Mouse (Mus musculus): ENCODE results near the gene Dock2.

The Dock2 gene

GRCm38 (mm10) chr11:34528006-34528405 is 255.7 kb downstream of the Dock2 start:
- no peak for DNase-seq (ENCODE audit: low read depth, low spot score)

- no peak for DNase-seq (ENCODE audit: low read depth, low spot score)
These were observed 256.5 kb downstream of the Dock2 start for GRCm38 (mm10) chr11:34527238-34527637.

- no peak for DNase-seq (ENCODE audit: low read depth, low spot score)
These were observed 258.4 kb downstream of the Dock2 start for GRCm38 (mm10) chr11:34525096-34525891.

GRCm38 (mm10) chr11:34524586-34524985 is 259.1 kb downstream of the Dock2 start:
- no peak for DNase-seq (ENCODE audit: low read depth, low spot score)

- DNase-seq (ENCODE audit: low read depth, low spot score): no peak
These were observed 265.1 kb downstream of the Dock2 start for GRCm38 (mm10) chr11:34518566-34518965.

GRCm38 (mm10) chr11:34516971-34517370 is 266.7 kb downstream of the Dock2 start:
- no peak for DNase-seq (ENCODE audit: low read depth, low spot score)

GRCm38 (mm10) chr11:34515301-34515700 is 268.4 kb downstream of the Dock2 start:
- DNase-seq (ENCODE audit: low read depth, low spot score): no peak

GRCm38 (mm10) chr11:34506390-34506789 is 277.3 kb downstream of the Dock2 start:
- no peak for DNase-seq (ENCODE audit: low read depth, low spot score)

- DNase-seq (ENCODE audit: low read depth, low spot score): no peak
These were observed 284.0 kb downstream of the Dock2 start for GRCm38 (mm10) chr11:34499663-34500062.

GRCm38 (mm10) chr11:34494682-34495081 is 289.0 kb downstream of the Dock2 start:
- no peak for DNase-seq (ENCODE audit: low read depth, low spot score)

- no peak for DNase-seq (ENCODE audit: low read depth, low spot score)
These were observed 290.7 kb downstream of the Dock2 start for GRCm38 (mm10) chr11:34492986-34493385.

GRCm38 (mm10) chr11:34492223-34492622 is 291.5 kb downstream of the Dock2 start:
- no peak for DNase-seq (ENCODE audit: low read depth, low spot score)

- peak; percentile 11 for DNase-seq (ENCODE audit: low read depth, low spot score)
These were observed 294.1 kb downstream of the Dock2 start for GRCm38 (mm10) chr11:34489548-34489947.

- DNase-seq (ENCODE audit: low read depth, low spot score): no peak
These were observed 304.4 kb downstream of the Dock2 start for GRCm38 (mm10) chr11:34479301-34479700.

- DNase-seq (ENCODE audit: low read depth, low spot score): no peak
These were observed 313.9 kb downstream of the Dock2 start for GRCm38 (mm10) chr11:34469792-34470191.

- no peak for DNase-seq (ENCODE audit: low read depth, low spot score)
These were observed 315.1 kb downstream of the Dock2 start for GRCm38 (mm10) chr11:34468571-34468970.

- DNase-seq (ENCODE audit: low read depth, low spot score): no peak
These were observed 316.6 kb downstream of the Dock2 start for GRCm38 (mm10) chr11:34467056-34467455.

GRCm38 (mm10) chr11:34449944-34450343 is 333.7 kb downstream of the Dock2 start:
- no peak for DNase-seq (ENCODE audit: low read depth, low spot score)

GRCm38 (mm10) chr11:34447891-34448290 is 335.8 kb downstream of the Dock2 start:
- DNase-seq (ENCODE audit: low read depth, low spot score): no peak

- no peak for DNase-seq (ENCODE audit: low read depth, low spot score)
These were observed 345.3 kb downstream of the Dock2 start for GRCm38 (mm10) chr11:34438429-34438828.

- no peak for DNase-seq (ENCODE audit: low read depth, low spot score)
These were observed 346.2 kb downstream of the Dock2 start for GRCm38 (mm10) chr11:34437446-34437845.

GRCm38 (mm10) chr11:34431978-34432377 is 351.7 kb downstream of the Dock2 start:
- DNase-seq (ENCODE audit: low read depth, low spot score): no peak

- DNase-seq (ENCODE audit: low read depth, low spot score): no peak
These were observed 352.3 kb downstream of the Dock2 start for GRCm38 (mm10) chr11:34431371-34431770.

GRCm38 (mm10) chr11:34430940-34431339 is 352.8 kb downstream of the Dock2 start:
- no peak for DNase-seq (ENCODE audit: low read depth, low spot score)

Data from telencephalon, adult 2 months (tissue).